Mouse (Mus musculus) lung, embryonic 15.5 days (tissue): ENCODE data around the gene Bad. TPM values are rescaled to one million over a fixed set of nuclear protein-coding genes. Genes with fewer than 3 reads are reported as not detected.

Experiments used
- ATAC-seq: fragments of 200-750 bp; cut with Nextera tagmentation; 2 replicates; pipeline ENCODE4 v1.8.0; 2017; ENCODE audit warnings: moderate number of reproducible peaks, borderline replicate concordance; ENCODE audit not compliant: low FRiP score, low TSS enrichment; ENCODE audit errors: extremely low read depth
- H3K27ac ChIP-seq: fragments of 300-500 bp; sonication (generic); 2 replicates; pipeline ENCODE4 v1.5.1; 2015; ENCODE audit warnings: moderate library complexity, mild to moderate bottlenecking, inconsistent platforms
- H3K27me3 ChIP-seq: fragments of 300-500 bp; sonication (generic); 2 replicates; pipeline ENCODE4 v1.6.1; 2015; ENCODE audit warnings: inconsistent platforms
- H3K36me3 ChIP-seq: fragments of 300-500 bp; sonication (generic); 2 replicates; pipeline ENCODE4 v1.6.1; 2015; ENCODE audit warnings: inconsistent platforms
- H3K4me1 ChIP-seq: fragments of 300-500 bp; sonication (generic); 2 replicates; pipeline ENCODE4 v1.6.1; 2015; ENCODE audit warnings: inconsistent platforms
- H3K4me2 ChIP-seq: fragments of 300-500 bp; sonication (generic); 2 replicates; pipeline ENCODE4 v1.6.1; 2015; ENCODE audit warnings: inconsistent platforms, mild to moderate bottlenecking, moderate library complexity
- H3K4me3 ChIP-seq: fragments of 300-500 bp; sonication (generic); 2 replicates; pipeline ENCODE4 v1.5.1; 2015; ENCODE audit warnings: mild to moderate bottlenecking, inconsistent platforms
- H3K9ac ChIP-seq: fragments of 300-500 bp; sonication (generic); 2 replicates; pipeline ENCODE4 v1.6.1; 2015; ENCODE audit warnings: inconsistent platforms
- H3K9me3 ChIP-seq: fragments of 300-500 bp; sonication (generic); 2 replicates; pipeline ENCODE4 v1.6.1; 2016; ENCODE audit warnings: inconsistent platforms
- WGBS: fragments of 180-500 bp; shearing (Covaris S2); methylation state at CpG from one replicate; pipeline ENCODE4 v1.1.7; 2015; 5-methylcytosine and 5-hydroxymethylcytosine counted together
- polyA plus RNA-seq: library from polyadenylated mRNA; unstranded; fragments of >200 nt; fragmentation: Nextera tagmentation; extraction: Ambion mirVana; gene quantifications from 2 replicates; pipeline ENCODE4 v1.2.1, GENCODE M21; 2015

The Bad gene
- polyA plus RNA-seq, 1 experiment from 2014 or later, result 80.0 TPM

DNA sequence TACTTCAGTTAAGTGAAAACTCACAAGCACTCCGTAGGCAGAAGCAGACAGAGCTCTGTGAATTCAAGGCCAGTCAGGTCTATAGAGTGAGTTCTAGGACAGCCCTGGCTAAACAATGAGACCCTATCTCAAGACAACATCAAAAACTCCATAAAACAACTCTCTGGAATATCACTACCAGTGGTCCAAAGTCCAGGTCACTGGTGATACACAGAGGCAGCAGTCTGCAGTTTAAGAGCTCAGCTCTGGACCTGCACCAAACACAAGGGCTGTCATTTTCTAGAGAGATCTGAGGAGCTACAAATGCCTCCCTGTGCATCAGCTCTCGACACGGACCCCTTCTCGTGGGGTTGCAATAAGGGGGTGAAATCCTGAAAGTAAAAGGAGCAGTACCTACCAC is 23.3 kb upstream of the Bad start:
- H3K9me3 ChIP-seq, result no peaks in the 10 kb centered on the region
- no peak overlapping the region for H3K4me3 ChIP-seq
- H3K9ac ChIP-seq, result no peak overlapping the region
- H3K27me3 ChIP-seq, result peaks cover 9% of the 10 kb centered on the region
- H3K27ac ChIP-seq, result no peak overlapping the region
- no peak for ATAC-seq
- no peak overlapping the region for H3K4me2 ChIP-seq
- WGBS, result 77% methylated on average over 4 of the region's 4 CpGs
- peaks cover 3% of the 10 kb centered on the region; the same call in 1 of the 2 replicates for H3K36me3 ChIP-seq
- peaks cover 20% of the 10 kb centered on the region for H3K4me1 ChIP-seq

DNA sequence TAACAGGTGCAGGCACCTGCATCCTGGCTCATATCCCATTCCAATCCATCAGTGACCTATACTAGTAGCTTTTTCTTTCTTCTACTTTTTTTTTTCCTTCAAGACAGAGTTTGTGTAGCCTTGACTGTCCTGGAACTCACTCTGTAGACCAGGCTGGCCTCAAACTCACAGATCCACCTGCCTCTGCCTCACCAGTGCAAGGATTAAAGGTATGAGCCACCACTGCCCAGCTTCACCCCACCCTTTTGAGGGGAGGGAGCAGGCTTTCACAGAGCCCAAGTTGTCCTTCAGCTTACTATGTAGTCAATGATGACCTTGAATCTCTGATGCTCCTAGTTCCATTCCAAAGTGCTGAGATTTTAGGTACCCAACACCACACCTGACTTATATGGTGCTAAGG is 22.2 kb upstream of the Bad start:
- ATAC-seq, result no peak
- H3K4me2 ChIP-seq, result no peak overlapping the region
- peaks cover 20% of the 10 kb centered on the region for H3K4me1 ChIP-seq
- no peaks in the 10 kb centered on the region for H3K9me3 ChIP-seq
- peaks cover 19% of the 10 kb centered on the region for H3K27me3 ChIP-seq
- H3K9ac ChIP-seq, result no peak overlapping the region
- H3K4me3 ChIP-seq, result no peak overlapping the region
- no peaks in the 10 kb centered on the region for H3K36me3 ChIP-seq
- no peak overlapping the region for H3K27ac ChIP-seq

DNA sequence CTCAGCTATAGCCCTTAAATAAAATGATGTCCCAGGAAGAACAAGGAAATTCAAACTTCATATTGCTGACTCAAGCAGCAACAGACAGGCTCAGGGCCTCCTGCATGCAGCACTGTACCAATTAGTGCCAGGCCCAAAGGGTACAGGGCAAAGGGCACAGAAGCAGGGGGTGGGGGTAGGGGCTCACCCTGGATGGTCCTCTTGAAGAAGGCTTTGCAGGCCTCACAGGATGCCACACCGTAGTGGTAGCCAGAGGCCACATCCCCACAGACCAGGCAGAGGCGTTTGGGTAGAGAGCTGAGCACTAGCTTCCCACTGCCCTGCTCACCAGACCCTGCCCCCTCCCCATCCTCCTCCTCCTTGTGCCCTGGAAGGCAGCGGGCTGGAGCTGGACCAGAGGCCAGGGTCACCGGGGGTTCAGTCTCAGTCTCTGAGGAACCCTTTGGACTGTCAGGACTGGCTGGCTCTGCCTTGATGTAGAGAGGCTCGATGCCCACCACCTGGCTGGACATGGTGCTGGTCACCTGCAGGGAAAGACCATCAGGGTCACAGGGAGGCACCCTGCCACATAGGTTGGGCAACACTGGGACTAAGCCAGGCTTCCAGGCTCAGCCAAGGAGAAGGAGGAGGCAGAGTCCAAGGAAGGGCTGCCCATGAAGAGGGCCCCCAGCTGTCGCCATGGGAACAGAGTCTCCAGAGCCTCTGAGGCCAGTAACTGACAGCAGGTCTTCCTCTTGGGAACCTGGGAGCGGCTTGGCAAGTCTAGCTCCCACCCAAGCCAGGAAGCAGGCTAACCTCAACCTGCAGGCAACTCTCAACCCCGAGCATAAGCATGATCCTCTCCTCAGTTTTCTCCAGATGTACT is 21.6 kb upstream of the Bad start:
- H3K27me3 ChIP-seq, result peaks cover 26% of the 10 kb centered on the region
- H3K27ac ChIP-seq, result peak overlapping the region; percentile 79; the same call in 1 of the 2 replicates
- no peak for ATAC-seq
- H3K4me3 ChIP-seq, result peak overlapping the region; percentile 82
- no peaks in the 10 kb centered on the region for H3K36me3 ChIP-seq
- peak overlapping the region; percentile 70 for H3K9ac ChIP-seq
- WGBS, result 37% methylated on average over 7 of the region's 8 CpGs
- peak overlapping the region; percentile 76 for H3K4me2 ChIP-seq
- H3K4me1 ChIP-seq, result peaks cover 27% of the 10 kb centered on the region
- H3K9me3 ChIP-seq, result no peaks in the 10 kb centered on the region

DNA sequence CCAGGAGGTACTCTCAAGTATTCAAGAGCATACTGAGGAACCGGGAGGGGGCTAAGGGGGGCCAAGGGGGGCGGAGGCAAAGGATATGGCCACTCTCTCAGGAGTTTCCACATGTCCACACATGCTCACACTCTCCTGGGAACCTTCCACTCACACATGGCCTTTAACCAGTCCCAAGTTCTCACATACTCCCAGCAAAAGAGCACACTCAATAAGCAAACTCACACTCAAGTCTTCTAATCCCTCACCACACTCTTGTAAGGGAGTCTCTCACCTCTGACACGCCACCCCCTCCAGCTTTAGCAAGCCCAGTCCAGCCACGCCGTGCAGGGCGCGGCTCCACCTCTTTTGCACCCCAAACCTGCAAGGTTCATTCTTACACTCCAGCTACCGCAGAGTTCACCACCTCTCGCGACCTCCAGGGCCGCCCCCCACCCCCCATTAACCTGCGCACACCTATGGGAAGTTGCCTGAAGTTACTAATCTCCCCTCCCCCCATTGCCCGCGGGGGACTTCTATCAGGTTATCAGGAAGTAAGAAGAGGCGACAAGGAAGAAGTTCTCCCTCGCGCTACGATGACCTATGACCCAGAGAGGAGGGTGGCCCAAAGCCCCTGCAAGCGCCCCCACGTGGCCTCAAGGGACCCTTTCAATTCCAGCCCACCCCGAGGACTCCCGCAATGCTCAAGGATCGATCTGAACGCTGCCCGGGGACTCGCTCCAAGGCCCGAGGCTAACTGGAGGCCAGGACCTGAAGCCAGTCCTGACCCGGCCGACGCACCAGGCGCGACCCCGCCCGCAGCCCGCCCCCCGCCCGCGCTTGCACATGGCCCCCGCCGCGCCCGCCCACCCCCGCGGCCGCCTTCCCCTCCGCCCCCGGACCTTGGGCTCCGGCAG is 20.7 kb upstream of the Bad start:
- Histone ChIP-seq H3K27me3 (peaks cover 35% of the 10 kb centered on the region), H3K36me3 (no peaks in the 10 kb centered on the region), H3K4me3 (peak overlapping the region; percentile 82), H3K27ac (peak overlapping the region; percentile 79), H3K4me2 (peak overlapping the region; percentile 76), H3K9me3 (no peaks in the 10 kb centered on the region), H3K4me1 (peaks cover 33% of the 10 kb centered on the region), H3K9ac (peak overlapping the region; percentile 70)
- no peak; the same call in 1 of the 2 replicates for ATAC-seq
- under 1% methylated on average over 48 of the region's 48 CpGs for WGBS

DNA sequence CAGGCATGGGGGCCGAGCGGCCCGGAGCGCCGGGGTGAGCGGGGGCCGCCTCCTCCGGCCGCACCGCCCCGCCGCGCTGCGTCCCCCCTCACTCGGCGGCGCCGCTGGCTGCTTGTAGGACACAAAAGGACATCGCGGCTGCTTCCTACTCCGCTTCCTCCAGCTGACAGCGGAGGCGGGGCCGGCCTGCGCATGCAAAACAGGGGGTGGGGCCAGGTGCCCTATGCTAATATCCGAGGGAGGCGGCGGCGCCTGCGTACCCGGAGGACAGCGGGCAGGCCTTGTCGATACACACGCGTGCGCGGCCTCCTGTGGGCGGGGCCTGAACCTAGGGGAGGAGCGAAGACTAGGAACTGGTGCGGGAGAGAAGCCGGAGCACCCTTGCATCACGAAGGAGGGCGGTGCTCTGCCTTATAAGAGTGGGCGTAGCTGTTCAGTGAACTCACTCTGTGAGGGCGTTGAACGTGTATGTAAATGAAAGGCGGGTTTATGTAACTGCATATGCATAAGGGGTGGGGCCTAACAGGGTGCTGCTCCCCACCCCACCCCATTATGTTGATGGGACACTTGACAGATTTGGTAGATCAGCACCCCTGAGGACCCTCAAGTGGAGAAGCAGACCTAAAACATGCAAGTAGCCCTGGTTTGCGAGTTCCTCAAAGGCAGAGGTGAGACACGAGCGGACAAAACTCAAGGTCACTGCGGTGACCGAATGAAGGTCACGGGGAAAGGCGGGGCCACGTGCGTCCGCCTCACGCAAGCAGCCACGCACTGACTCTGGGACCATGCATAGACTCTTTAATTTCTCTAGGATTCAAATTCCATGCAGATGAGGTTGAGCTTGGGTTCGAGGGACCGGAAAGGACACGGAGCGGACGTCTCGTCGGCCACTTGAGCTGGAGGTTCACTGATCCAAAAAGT is 19.8 kb upstream of the Bad start, which contains the start of gene Esrra:
Gene Esrra, minus strand, starts transcription at position 167 of the 921 bp plus-strand sequence.
- Histone ChIP-seq H3K9me3 (no peaks in the 10 kb centered on the region), H3K4me1 (peaks cover 35% of the 10 kb centered on the region), H3K4me3 (peak within 1 kb of the TSS; percentile 82), H3K9ac (peak within 1 kb of the TSS; percentile 70), H3K27me3 (peaks cover 44% of the 10 kb centered on the region), H3K36me3 (no peaks in the 10 kb centered on the region), H3K27ac (peak within 1 kb of the TSS; percentile 79), H3K4me2 (peak within 1 kb of the TSS; percentile 76)
- WGBS, result under 1% methylated on average over 66 of the region's 66 CpGs
- peak; percentile 95 for ATAC-seq

DNA sequence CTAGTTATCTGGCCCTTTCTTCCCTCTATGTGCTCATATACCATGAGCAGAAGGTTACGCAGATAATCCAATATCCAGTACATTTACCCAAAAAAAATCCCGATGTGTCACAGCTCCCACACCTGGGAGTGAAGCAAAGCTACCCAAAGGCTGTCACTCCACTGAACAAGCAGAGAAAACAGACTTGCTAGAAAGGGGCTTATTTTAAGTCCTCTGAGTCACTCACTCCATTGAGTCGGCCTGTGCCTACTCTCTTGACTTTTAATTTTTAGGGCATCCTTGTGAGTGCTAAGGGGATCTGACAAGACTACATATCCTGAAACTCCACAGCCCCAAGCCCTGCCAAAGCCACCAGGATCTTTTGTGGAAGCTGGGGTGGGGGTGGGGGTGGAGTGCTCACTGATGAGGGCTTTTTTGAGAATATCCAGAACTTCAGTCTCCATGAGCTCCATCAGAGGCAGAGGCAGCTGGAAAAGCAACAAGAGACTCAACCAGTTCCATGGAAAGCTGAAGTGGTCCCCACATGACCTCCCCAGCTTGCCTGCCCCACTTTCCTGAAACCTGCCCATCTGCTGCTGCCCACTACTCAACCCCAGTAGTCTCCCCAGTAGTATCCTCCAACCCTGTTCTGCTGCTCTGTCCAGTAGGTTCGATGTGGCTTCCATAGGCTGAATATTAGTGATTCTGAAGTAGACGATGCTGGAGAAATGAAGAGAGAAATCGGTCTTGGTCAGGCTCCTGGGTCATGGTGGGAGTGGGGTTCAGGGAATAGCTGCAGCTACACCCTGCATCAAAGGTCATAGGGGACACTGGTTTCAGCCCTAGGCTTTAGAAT is 18.5 kb upstream of the Bad start:
- H3K36me3 ChIP-seq, result no peaks in the 10 kb centered on the region
- WGBS, result 68% methylated on average over 6 of the region's 6 CpGs
- H3K4me1 ChIP-seq, result peaks cover 42% of the 10 kb centered on the region
- no peak overlapping the region for H3K27ac ChIP-seq
- H3K9me3 ChIP-seq, result no peaks in the 10 kb centered on the region
- no peak overlapping the region for H3K9ac ChIP-seq
- H3K27me3 ChIP-seq, result peaks cover 56% of the 10 kb centered on the region
- H3K4me3 ChIP-seq, result peak overlapping the region; percentile 82
- H3K4me2 ChIP-seq, result peak overlapping the region; percentile 76
- ATAC-seq, result no peak

DNA sequence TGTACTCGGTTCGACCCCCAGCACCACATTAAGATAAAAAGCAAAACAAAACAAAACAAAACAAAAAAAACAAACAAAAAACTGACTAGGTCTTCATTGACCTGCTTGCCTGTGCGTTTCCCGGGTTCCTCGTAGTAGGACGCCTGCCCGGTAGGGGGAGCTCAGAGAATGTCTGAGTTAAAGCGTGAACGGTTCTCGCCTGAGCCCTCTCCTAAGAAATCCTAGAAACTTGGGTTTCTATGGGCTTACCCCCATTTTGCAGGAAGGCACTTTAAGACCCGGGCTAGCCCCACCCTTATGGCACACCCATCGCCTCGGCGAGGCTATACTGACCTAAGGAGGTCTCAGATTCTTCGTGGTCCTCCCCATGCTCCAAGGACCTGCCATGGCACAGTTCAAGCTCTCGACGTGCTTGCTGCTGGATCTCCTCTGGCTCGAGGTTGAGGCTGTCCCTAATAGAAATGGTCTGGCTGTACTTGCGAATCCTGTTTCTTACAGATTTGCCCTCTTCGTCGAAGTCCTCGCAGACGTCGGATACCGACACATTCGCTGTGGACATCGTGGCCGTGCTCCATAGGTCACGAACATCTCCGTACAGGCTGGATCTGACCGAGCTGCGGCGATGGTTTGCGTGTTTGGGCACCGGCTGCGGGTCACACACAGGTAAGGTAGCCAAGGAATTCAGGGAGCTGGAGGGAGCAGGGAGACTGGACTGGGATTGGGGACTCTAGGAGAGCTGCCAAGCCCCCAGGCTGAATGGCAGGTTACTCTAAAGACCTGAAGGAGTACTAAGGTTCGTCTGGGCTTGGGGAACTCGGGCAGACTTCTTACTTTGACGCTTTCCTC is 17.0 kb upstream of the Bad start:
- Histone ChIP-seq H3K27ac (no peak overlapping the region), H3K4me1 (peaks cover 42% of the 10 kb centered on the region), H3K9ac (no peak overlapping the region), H3K9me3 (no peaks in the 10 kb centered on the region), H3K36me3 (no peaks in the 10 kb centered on the region), H3K27me3 (peaks cover 70% of the 10 kb centered on the region), H3K4me2 (peak overlapping the region; percentile 48), H3K4me3 (peak overlapping the region; percentile 22)
- no peak for ATAC-seq
- WGBS, result 3% methylated on average over 39 of the region's 39 CpGs

DNA sequence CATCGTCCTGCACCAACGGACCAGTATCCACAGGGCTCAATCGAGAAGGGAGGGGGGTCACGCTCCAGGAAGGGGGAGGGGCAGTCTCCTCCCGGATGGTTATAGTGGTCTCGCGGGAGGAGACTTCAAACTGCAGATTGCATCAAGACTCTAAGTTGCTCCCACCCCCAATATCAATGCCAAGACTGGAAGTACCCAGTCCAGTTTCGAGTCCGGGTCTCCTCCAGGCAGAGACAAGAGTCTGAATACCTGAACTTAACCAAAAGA is 16.4 kb upstream of the Bad start, which contains the start of gene Catsperz:
Gene Catsperz, minus strand, starts transcription at position 74 of the 267 bp plus-strand sequence.
- no peak within 1 kb of the TSS for H3K27ac ChIP-seq
- no peak for ATAC-seq
- H3K4me1 ChIP-seq, result peaks cover 37% of the 10 kb centered on the region
- H3K27me3 ChIP-seq, result peaks cover 75% of the 10 kb centered on the region
- H3K9ac ChIP-seq, result no peak within 1 kb of the TSS
- 4% methylated on average over 9 of the region's 9 CpGs for WGBS
- H3K9me3 ChIP-seq, result no peaks in the 10 kb centered on the region
- H3K4me3 ChIP-seq, result peak within 1 kb of the TSS; percentile 22
- H3K4me2 ChIP-seq, result peak within 1 kb of the TSS; percentile 48
- H3K36me3 ChIP-seq, result no peaks in the 10 kb centered on the region

DNA sequence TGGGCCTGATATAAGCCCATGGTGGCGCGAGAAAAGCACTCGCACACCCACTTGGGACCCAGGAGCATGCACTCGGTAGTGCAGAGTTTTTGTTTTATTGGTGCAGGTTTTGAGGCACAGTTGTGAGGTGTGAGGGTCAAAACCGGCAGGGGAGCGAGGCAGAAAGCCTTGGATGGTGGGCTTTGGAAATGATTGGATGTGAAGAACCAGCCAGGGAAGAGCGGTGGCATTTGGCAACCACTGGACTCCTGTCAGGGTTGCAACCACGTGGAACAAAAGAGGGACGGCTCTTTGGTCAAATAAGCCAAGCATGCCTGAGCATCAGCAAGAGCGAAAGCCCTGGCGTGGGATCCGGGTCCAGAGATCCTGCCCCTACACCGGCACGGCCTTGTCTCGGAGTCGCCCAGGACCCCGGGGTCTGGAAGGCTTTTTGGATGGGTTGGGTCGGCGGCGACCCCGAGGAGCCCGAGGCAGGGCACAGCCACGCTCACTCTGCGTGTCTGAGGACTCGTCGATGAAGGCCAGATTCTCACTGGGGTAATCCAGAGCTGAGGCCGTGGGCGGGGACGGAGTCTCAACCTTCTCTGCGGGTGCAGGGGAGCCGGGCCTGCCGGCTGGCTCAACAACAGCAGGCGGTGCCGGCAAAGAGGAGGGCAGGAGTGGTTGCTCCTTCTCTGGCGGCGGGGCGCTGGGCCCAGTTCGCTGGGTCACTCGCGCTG is 15.9 kb upstream of the Bad start:
- Histone ChIP-seq H3K36me3 (no peaks in the 10 kb centered on the region), H3K4me3 (peak overlapping the region; percentile 22; the same call in 1 of the 2 replicates), H3K9ac (no peak overlapping the region), H3K27me3 (peaks cover 80% of the 10 kb centered on the region), H3K4me2 (peak overlapping the region; percentile 48), H3K27ac (no peak overlapping the region), H3K4me1 (peaks cover 31% of the 10 kb centered on the region), H3K9me3 (no peaks in the 10 kb centered on the region)
- WGBS, result 12% methylated on average over 38 of the region's 40 CpGs
- no peak for ATAC-seq
